Mouse (Mus musculus) lung, embryonic 16.5 days (tissue): ENCODE measurements around the gene Traf7. TPM values are rescaled to one million over a fixed set of nuclear protein-coding genes. Genes with fewer than 3 reads are reported as not detected.

ENCODE experiments used
- ATAC-seq: fragments of 200-750 bp; cut with Nextera tagmentation; 2 replicates; pipeline ENCODE4 v1.8.0; 2017; ENCODE audit warnings: low read depth, mild to moderate bottlenecking, moderate library complexity
- H3K27ac ChIP-seq: fragments of 300-500 bp; sonication (generic); 2 replicates; pipeline ENCODE4 v1.5.1; 2014; ENCODE audit warnings: mild to moderate bottlenecking, control low read depth, low read length
- H3K27me3 ChIP-seq: fragments of 300-500 bp; sonication (generic); 2 replicates; pipeline ENCODE4 v1.6.1; 2014; ENCODE audit warnings: low read depth, low read length, mixed read lengths; ENCODE audit not compliant: control insufficient read depth, insufficient read depth
- H3K36me3 ChIP-seq: fragments of 300-500 bp; sonication (generic); 2 replicates; pipeline ENCODE4 v1.6.1; 2014; ENCODE audit warnings: low read length; ENCODE audit not compliant: control insufficient read depth, insufficient read depth
- H3K4me1 ChIP-seq: fragments of 300-500 bp; sonication (generic); replicated peaks from 2 replicates; pipeline ENCODE4 v1.6.1; 2014; ENCODE audit warnings: low read length, mixed read lengths; ENCODE audit not compliant: control insufficient read depth, insufficient read depth
- H3K4me2 ChIP-seq: fragments of 300-500 bp; sonication (generic); 2 replicates; pipeline ENCODE4 v1.6.1; 2014; ENCODE audit warnings: low read depth, low read length, control low read depth
- H3K4me3 ChIP-seq: fragments of 300-500 bp; sonication (generic); 2 replicates; pipeline ENCODE4 v1.5.1; 2014; ENCODE audit warnings: mild to moderate bottlenecking, low read length, control low read depth
- H3K9ac ChIP-seq: fragments of 300-500 bp; sonication (generic); 2 replicates; pipeline ENCODE4 v1.6.1; 2014; ENCODE audit warnings: low read length, control low read depth
- H3K9me3 ChIP-seq: fragments of 300-500 bp; sonication (generic); 2 replicates; pipeline ENCODE4 v1.6.1; 2016; ENCODE audit warnings: low read length; ENCODE audit not compliant: control insufficient read depth
- WGBS: fragments of 180-500 bp; shearing (Covaris S2); extraction: QIAGEN DNeasy Blood & Tissue Kit; methylation state at CpG from one replicate; pipeline ENCODE4 v1.1.7; 2014; 5-methylcytosine and 5-hydroxymethylcytosine counted together
- polyA plus RNA-seq: library from polyadenylated mRNA; unstranded; fragments of >200 nt; fragmentation: Nextera tagmentation; extraction: Ambion mirVana; gene quantifications from 2 replicates; pipeline ENCODE4 v1.2.1, GENCODE M21; 2015

Traf7 gene
- polyA plus RNA-seq, 1 experiment from 2014 or later: 90.9 TPM

GRCm38 (mm10) chr17:24485090-24485860 is 42.5 kb downstream of the Traf7 start:
- Histone ChIP-seq H3K27me3 (peaks cover 30% of the 10 kb centered on the region), H3K27ac (no peak overlapping the region), H3K4me2 (no peak overlapping the region), H3K4me1 (peaks cover 9% of the 10 kb centered on the region), H3K9me3 (no peaks in the 10 kb centered on the region), H3K9ac (no peak overlapping the region), H3K36me3 (no peaks in the 10 kb centered on the region), H3K4me3 (no peak overlapping the region)
- ATAC-seq: no peak
- 48% methylated on average over 11 of the region's 11 CpGs for WGBS

- WGBS: 80% methylated on average over 3 of the region's 3 CpGs
- Histone ChIP-seq H3K4me2 (no peak overlapping the region), H3K4me1 (peaks cover 8% of the 10 kb centered on the region), H3K36me3 (no peaks in the 10 kb centered on the region), H3K4me3 (no peak overlapping the region), H3K9me3 (no peaks in the 10 kb centered on the region), H3K27ac (no peak overlapping the region), H3K9ac (no peak overlapping the region), H3K27me3 (peaks cover 14% of the 10 kb centered on the region)
- ATAC-seq: no peak
Measured at GRCm38 (mm10) chr17:24483495-24483894, 44.2 kb downstream of the Traf7 start.

DNA sequence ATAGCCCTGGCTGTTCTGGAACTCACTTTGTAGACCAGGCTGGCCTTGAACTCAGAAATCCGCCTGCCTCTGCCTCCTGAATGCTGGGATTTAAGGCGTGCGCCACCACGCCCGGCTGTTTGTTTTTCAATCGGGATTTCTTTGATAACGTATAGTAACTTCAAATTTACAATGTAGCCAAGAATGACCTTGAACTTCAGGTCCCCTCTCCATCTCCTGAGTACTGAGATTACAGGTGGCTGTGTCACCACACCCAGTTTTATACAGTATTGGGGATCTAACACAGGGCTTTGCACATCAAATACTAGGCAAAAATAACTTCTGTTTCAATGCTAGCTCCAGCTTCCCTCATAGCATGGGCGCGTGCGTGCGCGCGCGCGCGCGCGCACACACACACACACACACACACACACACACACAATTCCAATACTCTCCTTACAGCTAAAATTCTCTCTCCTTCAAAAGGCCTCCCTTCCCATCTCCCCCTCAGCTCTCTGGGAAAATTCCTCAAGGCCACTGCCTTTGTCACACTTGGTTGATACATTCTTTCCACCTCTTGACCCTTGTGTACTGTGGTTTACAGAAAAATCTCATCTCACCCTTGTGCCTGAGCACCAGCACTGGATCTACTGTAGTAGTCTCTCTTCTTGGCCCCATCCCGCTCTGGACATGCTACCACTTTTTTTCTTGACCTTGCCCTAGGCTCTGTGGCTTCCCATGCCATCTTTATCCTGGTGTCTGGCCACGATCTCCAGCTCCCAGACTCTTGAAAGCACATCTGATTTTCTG is 46.5 kb downstream of the Traf7 start:
- Histone ChIP-seq H3K27me3 (no peaks in the 10 kb centered on the region), H3K9me3 (no peaks in the 10 kb centered on the region), H3K4me3 (no peak overlapping the region), H3K4me2 (no peak overlapping the region), H3K4me1 (peaks cover 10% of the 10 kb centered on the region), H3K9ac (no peak overlapping the region), H3K36me3 (peaks cover 7% of the 10 kb centered on the region), H3K27ac (no peak overlapping the region)
- 90% methylated on average over 20 of the region's 20 CpGs for WGBS
- no peak for ATAC-seq

DNA sequence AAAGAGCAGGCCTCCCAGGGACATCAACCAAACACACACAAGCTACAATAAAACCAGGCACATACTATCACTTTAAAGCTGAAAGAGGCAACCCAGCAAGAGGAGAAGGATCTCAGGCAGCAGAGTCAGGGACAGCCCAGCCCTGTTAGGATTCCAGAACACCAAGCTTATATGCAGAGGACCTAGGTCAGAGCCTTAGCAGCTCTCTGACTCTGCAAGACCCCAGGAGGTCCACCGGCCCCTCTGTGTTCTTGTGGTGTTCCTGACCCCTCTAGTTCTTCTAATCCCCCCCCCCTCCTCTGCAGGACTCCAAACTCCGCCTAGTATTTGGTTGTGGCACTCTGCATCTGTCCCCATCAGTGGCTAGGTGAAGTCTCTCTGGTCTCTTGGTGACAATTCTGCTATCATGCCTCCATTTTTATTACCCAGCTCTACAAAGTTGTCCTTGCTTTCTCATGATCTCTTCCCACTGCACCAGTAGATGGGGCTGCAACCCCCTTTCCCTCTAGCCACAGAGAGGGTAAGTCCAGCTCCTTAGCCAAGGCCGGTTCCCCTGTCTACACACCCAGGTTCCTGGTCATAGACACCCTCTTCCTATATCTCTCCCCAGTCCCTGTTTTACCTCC is 47.4 kb downstream of the Traf7 start:
- H3K27me3 ChIP-seq: no peaks in the 10 kb centered on the region
- H3K9ac ChIP-seq: no peak overlapping the region
- no peaks in the 10 kb centered on the region for H3K9me3 ChIP-seq
- peaks cover 16% of the 10 kb centered on the region for H3K36me3 ChIP-seq
- H3K4me2 ChIP-seq: no peak overlapping the region
- peaks cover 10% of the 10 kb centered on the region for H3K4me1 ChIP-seq
- no peak for ATAC-seq
- H3K27ac ChIP-seq: no peak overlapping the region
- 34% methylated on average over 3 of the region's 3 CpGs for WGBS
- H3K4me3 ChIP-seq: no peak overlapping the region

DNA sequence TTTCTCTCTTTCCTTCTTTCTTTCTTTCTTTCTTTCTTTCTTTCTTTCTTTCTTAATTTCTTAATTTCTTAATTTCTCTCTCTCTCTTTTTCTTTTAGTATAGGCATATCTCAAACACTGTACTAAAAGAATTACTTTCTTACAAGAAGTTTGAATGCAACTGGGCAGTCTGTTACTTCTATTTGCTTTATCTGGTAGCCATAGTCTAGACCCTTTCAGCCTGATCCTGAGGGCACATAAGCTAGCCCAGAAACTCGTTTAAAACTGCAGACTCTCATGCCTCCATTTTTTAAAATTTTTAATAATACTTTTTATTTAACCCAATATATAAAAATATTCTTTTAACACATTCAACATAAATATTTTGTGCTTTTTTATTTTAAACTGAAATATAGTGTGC is 48.3 kb downstream of the Traf7 start:
- Histone ChIP-seq H3K4me3 (peak overlapping the region; percentile 88), H3K4me2 (peak overlapping the region; percentile 45), H3K4me1 (peaks cover 10% of the 10 kb centered on the region), H3K27me3 (no peaks in the 10 kb centered on the region), H3K9me3 (no peaks in the 10 kb centered on the region), H3K9ac (peak overlapping the region; percentile 53), H3K36me3 (peaks cover 23% of the 10 kb centered on the region), H3K27ac (peak overlapping the region; percentile 59; the same call in 1 of the 2 replicates)
- ATAC-seq: no peak
- 13% methylated on average over 1 of the region's 1 CpGs for whole genome bisulfite sequencing

DNA sequence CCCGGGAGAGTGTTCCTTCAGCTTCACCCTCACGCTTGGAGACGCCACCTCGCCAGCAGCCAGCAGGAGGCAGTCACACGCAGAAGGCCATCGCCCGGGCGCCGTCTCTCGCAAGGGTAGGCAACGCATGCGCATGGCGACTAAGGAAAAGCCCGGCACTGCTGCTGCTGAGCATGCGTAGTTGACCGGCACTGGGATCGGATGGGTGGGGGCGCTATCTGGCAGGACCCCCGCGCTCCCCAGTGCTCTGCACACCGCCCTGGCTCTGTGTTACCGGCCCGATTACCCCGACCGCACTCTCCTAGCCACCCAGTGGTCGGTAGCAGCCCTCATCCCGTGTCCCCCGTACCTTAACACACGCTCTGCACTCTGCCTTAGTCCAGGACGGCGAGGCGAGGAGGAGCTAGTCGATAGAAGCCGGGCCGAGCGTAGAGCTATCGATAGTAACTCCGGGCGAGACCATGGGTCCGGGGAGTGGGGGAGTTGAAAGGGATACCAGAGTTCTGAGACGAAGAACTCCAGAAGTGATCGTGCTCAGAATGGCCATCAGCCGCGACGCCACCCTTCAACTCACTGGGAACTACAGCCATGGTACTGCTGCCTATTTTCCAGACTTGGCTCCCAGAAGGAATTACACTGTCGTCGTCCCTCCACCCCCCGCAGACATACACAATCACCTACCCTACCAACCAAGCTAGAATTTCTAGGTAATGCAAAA is 48.9 kb downstream of the Traf7 start, which contains the start of gene Mlst8:
Gene Mlst8, minus strand, starts transcription at position 416 of the 718 bp plus-strand sequence.
- Histone ChIP-seq H3K27me3 (no peaks in the 10 kb centered on the region), H3K4me1 (peaks cover 10% of the 10 kb centered on the region), H3K9me3 (no peaks in the 10 kb centered on the region), H3K27ac (peak within 1 kb of the TSS; percentile 97), H3K4me3 (peak within 1 kb of the TSS; percentile 88), H3K9ac (peak within 1 kb of the TSS; percentile 86), H3K36me3 (peaks cover 23% of the 10 kb centered on the region), H3K4me2 (peak within 1 kb of the TSS; percentile 51)
- 0% methylated on average over 48 of the region's 48 CpGs for WGBS
- ATAC-seq: peak; percentile 96

DNA sequence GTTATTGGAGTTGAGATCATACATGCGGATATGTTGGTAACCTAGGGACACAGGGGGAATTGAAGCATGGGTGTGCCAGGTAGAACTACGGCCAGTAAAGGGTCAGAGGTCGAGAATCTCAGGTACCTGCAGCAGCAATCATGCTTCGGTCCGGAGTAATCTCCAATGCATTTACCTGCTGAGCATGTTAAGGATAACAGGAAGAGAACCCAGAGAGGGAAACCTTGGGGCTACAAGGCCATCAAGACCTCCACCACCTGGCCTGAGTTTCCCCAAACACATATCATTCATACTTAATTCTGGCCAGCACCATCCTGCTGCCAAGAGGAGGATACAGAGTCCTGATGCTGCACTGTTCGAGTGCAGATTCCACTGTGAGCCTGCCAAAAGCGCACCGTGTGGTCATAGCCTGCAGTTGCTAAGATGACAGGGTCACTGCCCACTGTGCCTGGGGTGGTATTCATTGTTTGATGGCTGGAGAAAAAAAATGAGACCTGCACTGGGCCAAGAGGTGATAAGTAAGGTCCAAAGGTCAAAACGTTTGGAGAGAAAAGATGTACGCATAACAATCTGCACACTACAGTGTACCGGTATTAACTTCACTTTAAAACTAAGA is 49.6 kb downstream of the Traf7 start:
- Histone ChIP-seq H3K9ac (peak overlapping the region; percentile 86), H3K27me3 (no peaks in the 10 kb centered on the region), H3K36me3 (peaks cover 23% of the 10 kb centered on the region), H3K9me3 (no peaks in the 10 kb centered on the region), H3K4me1 (peaks cover 10% of the 10 kb centered on the region), H3K27ac (no peak overlapping the region), H3K4me2 (peak overlapping the region; percentile 51), H3K4me3 (peak overlapping the region; percentile 88)
- 0 out of 2 replicates have a peak, but pooled peaks have one; percentile 3 for ATAC-seq
- whole genome bisulfite sequencing: 36% methylated on average over 11 of the region's 11 CpGs

DNA sequence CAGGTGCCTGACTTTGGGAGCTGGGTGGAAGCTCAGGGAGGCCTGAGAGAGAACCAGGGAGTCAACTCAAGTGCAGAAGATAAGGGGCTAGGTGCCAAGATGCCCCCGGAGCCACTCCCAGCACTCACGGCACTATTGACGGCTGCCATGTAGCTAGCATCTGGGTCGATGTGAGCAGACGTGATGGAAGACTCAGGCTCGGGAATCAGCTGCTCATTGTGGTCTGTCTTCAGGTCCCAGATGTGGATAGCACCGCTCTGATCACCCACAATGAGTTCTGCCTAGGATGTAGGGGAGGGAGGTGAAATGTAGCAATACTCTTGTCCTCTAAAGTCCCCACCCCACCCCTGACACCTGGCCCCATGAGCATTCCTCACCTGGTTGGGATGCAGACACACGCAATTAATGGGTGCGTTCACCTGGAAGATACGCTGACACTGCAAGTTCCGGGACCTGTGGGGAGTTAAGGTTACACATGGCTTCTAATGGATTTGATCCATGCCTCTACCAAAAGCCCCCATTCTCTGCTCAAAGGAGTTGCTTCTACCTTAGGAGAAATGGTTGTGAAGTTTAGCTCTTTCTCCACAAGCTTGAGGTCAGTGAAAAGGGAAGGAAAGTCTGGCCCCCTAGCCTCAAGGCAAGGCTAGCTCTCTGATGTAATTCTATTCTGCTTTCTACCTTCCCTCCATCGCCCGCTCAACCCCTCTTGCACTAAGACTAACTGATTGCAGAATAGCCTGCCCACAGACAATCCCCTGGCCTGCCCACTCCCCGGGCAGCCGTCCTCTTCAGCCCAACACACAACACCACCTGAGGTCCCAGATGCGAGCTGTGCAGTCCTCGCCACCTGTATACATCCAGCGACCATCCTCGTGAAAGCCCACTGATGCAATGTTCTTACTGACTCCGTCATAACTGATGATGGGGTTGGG is 50.4 kb downstream of the Traf7 start:
- no peaks in the 10 kb centered on the region for H3K27me3 ChIP-seq
- WGBS: 90% methylated on average over 20 of the region's 20 CpGs
- no peaks in the 10 kb centered on the region for H3K9me3 ChIP-seq
- H3K4me1 ChIP-seq: peaks cover 18% of the 10 kb centered on the region
- no peak overlapping the region for H3K4me2 ChIP-seq
- no peak overlapping the region for H3K27ac ChIP-seq
- peaks cover 23% of the 10 kb centered on the region for H3K36me3 ChIP-seq
- H3K4me3 ChIP-seq: no peak overlapping the region; the same call in 1 of the 2 replicates
- no peak for ATAC-seq
- no peak overlapping the region for H3K9ac ChIP-seq
